Mouse (Mus musculus) mammary gland, adult 2 months (tissue): ENCODE results near the gene Pcbd1. TPM values are rescaled to one million over a fixed set of nuclear protein-coding genes. Genes with fewer than 3 reads are reported as not detected.

Experiments
- polyA plus RNA-seq: library from polyadenylated mRNA; depleted of rRNA; stranded (reverse); fragments of >200 nt; gene quantifications from 2 replicates; pipeline ENCODE4 v1.2.3, GENCODE M21; 2012; ENCODE audit warnings: low replicate concordance; rRNA removed

Gene Pcbd1
- 2.2 and 2.4 TPM in 2 replicates for polyA plus RNA-seq

DNA sequence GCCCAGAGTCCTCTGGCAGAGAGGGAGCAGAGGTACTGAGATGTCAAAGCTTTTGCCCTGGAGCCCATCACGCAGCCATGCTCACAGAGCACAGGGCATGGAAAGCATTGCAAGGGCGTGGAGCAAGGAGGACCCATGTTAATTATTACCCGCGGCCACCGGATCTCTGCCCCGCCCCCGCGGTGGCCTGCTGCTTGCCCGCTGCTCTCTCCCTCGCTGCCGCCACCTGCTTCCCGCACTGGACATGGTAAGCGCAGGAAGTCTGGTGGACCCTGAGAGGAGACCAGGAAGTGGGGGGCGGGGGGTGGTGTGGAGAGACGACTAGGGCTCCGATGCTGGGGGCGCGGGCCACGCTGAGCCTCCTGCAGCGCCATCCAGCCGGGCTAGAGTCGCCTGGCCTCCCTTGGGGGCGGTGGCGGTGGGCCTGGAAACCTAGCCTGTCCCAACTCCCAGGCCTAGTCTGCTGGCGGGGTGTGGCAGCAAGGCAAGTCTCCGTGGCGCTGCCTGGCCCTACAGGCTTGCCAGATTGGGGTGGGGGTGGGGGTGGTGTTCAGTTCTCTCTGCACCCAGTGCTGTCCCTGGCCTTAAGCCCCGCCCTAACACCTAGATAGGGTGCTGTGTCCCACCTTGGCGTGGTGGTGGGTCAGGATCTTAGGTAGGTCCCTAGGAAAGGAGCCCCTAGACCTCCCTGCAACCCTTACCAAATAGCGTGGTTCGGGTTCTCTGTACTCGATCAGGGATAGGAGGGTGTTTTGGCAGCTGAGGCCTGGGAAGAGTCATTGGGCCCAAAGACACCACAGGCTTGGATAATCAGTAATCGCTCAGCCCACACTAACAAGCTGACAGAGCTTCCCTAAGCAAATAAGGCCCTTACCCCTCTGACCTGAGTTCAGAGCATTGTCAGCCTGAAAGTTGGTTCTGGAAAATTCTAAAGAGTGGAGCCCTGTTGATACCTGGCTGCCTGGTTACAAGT lies at the start of gene Pcbd1:
Gene Pcbd1 (plus strand): TSS at position 162 of the 973 bp plus-strand sequence.

Other genes with a start within 250 kb of the Pcbd1 start
- gene Sgpl1, start 58.4 kb downstream of the Pcbd1 start, polyA plus RNA-seq = 33.3 and 66.8 TPM in 2 replicates
- 0.76 and 1.1 TPM in 2 replicates for gene Tbata, start 82.6 kb downstream of the Pcbd1 start, polyA plus RNA-seq
- gene Adamts14, start 184.1 kb downstream of the Pcbd1 start, polyA plus RNA-seq = 4.3 and 7.4 TPM in 2 replicates
- gene Prf1, start 208.5 kb downstream of the Pcbd1 start, polyA plus RNA-seq = 6.2 and 10.7 TPM in 2 replicates